Mouse (Mus musculus): ENCODE data around the gene Nxpe3. TPM values are rescaled to one million over a fixed set of nuclear protein-coding genes. Genes with fewer than 3 reads are reported as not detected.

Nxpe3 gene
- polyA plus RNA-seq, 1 experiment from 2014 or later: 0.85 TPM

DNA sequence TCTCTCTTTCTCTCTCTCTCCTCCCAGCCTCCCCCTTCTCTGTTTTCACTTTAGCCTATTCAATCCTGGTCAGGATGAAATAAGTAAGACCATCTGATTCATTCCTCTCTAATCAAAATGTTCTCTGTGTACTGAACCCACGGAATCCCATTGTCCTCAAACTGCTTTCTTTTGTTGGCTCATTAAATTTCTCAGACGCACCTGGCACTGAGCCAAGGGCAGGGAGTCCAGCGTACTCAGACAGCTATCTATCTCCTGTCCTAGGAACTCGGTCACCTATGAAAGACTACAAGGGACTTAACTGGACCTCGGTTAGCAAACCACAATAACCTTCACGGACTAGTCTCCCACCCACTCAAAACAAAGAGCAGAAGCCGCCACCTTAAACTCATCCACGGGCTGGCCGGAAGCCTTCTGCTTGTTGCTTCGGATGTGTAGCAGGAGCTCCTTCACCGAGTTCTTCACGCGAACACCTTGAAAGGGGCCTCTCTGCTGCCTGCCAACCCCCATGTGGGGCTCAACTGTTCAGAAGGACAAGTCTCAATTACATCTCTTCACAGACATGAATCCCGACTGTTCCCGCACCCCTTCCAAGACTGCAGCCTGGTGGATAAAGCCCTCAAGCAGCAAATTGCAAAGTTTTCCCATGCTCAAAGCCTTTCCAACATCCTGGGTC lies 75.8 kb downstream of the Nxpe3 start:
- peak overlapping the region; percentile 60 for H3K9ac ChIP-seq (ENCODE audit: low read length)
- H3K4me3 ChIP-seq (replicated peaks; ENCODE audit: low read length): peak overlapping the region; percentile 84
- peaks cover 34% of the 10 kb centered on the region for H3K36me3 ChIP-seq (ENCODE audit: control insufficient read depth, insufficient read depth, low read length)
- no peaks in the 10 kb centered on the region for H3K27me3 ChIP-seq (ENCODE audit: control insufficient read depth, insufficient read depth, low read length)
- WGBS: 30% methylated on average over 15 of the region's 15 CpGs
- no peaks in the 10 kb centered on the region for H3K9me3 ChIP-seq (replicated peaks; ENCODE audit: control insufficient read depth, low read length)
- H3K4me1 ChIP-seq (ENCODE audit: control insufficient read depth, insufficient read depth, low read length): peaks cover 18% of the 10 kb centered on the region
- no peak for ATAC-seq (ENCODE audit: insufficient read depth, low FRiP score)
- H3K4me2 ChIP-seq (ENCODE audit: low read depth, low read length): peak overlapping the region; percentile 56
- peak overlapping the region; percentile 73 for H3K27ac ChIP-seq (ENCODE audit: low read length)

GRCm38 (mm10) chr16:55817717-55818515 lies 77.2 kb downstream of the Nxpe3 start:
- peak overlapping the region; percentile 14; the same call in 1 of the 2 replicates for H3K4me3 ChIP-seq (replicated peaks; ENCODE audit: low read length)
- H3K36me3 ChIP-seq (ENCODE audit: control insufficient read depth, insufficient read depth, low read length): peaks cover 44% of the 10 kb centered on the region
- WGBS: 90% methylated on average over 28 of the region's 28 CpGs
- H3K4me1 ChIP-seq (ENCODE audit: control insufficient read depth, insufficient read depth, low read length): peaks cover 8% of the 10 kb centered on the region
- peak overlapping the region; percentile 60 for H3K9ac ChIP-seq (ENCODE audit: low read length)
- ATAC-seq (ENCODE audit: insufficient read depth, low FRiP score): no peak
- no peaks in the 10 kb centered on the region for H3K27me3 ChIP-seq (ENCODE audit: control insufficient read depth, insufficient read depth, low read length)
- peak overlapping the region; percentile 56 for H3K4me2 ChIP-seq (ENCODE audit: low read depth, low read length)
- peak overlapping the region; percentile 56 for H3K27ac ChIP-seq (ENCODE audit: low read length)
- no peaks in the 10 kb centered on the region for H3K9me3 ChIP-seq (replicated peaks; ENCODE audit: control insufficient read depth, low read length)

DNA sequence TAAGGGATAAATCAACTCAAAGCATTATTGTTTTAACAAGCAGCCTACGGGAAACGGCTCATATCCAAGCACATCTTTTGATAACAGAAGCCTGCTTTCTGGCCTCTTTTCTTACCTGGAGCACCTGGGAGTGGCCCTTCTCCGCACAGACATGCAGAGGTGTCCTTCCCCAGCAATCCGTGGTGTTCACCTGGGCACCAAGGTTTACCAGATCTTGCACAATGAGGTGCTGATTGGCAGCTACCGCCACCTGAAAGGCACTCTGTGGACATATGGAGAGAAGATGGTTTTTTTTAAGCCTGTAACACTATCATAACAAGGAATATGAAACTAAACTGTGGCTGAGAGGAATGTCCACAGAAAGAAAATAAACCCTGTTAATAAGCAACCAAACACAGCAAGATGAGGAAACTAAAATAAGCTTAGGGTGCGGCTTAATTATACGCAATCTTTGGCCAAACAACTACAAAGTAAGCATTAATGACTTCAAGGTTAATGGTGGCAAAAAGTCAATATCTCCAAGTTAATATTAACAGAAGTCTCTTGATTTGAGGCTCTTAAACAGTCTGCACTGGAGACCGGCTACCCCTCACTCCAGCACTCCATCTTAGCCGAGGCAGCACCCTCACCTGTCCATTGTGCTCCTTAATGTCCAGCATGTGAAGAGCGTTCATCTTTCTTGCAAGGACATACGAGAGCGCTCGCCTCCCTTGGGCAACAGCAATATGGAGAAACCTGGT lies 78.7 kb downstream of the Nxpe3 start:
- H3K4me1 ChIP-seq (ENCODE audit: control insufficient read depth, insufficient read depth, low read length): peaks cover 7% of the 10 kb centered on the region; the same call in 1 of the 2 replicates
- H3K9me3 ChIP-seq (replicated peaks; ENCODE audit: control insufficient read depth, low read length): no peaks in the 10 kb centered on the region
- no peak overlapping the region for H3K9ac ChIP-seq (ENCODE audit: low read length)
- H3K4me3 ChIP-seq (replicated peaks; ENCODE audit: low read length): no peak overlapping the region
- WGBS: 66% methylated on average over 13 of the region's 13 CpGs
- peak overlapping the region; percentile 80 for H3K27ac ChIP-seq (ENCODE audit: low read length)
- H3K4me2 ChIP-seq (ENCODE audit: low read depth, low read length): peak overlapping the region; percentile 42
- peak; percentile 85 for ATAC-seq (ENCODE audit: insufficient read depth, low FRiP score)
- peaks cover 49% of the 10 kb centered on the region for H3K36me3 ChIP-seq (ENCODE audit: control insufficient read depth, insufficient read depth, low read length)
- no peaks in the 10 kb centered on the region for H3K27me3 ChIP-seq (ENCODE audit: control insufficient read depth, insufficient read depth, low read length)

- 82% methylated on average over 14 of the region's 14 CpGs for WGBS
- Histone ChIP-seq H3K9ac (ENCODE audit: low read length) (no peak overlapping the region), H3K27me3 (ENCODE audit: control insufficient read depth, insufficient read depth, low read length) (no peaks in the 10 kb centered on the region), H3K4me3 (replicated peaks; ENCODE audit: low read length) (no peak overlapping the region), H3K27ac (ENCODE audit: low read length) (peak overlapping the region; percentile 80), H3K4me2 (ENCODE audit: low read depth, low read length) (peak overlapping the region; percentile 12; the same call in 1 of the 2 replicates), H3K9me3 (replicated peaks; ENCODE audit: control insufficient read depth, low read length) (no peaks in the 10 kb centered on the region), H3K4me1 (ENCODE audit: control insufficient read depth, insufficient read depth, low read length) (peaks cover 7% of the 10 kb centered on the region; the same call in 1 of the 2 replicates), H3K36me3 (ENCODE audit: control insufficient read depth, insufficient read depth, low read length) (peaks cover 49% of the 10 kb centered on the region)
- ATAC-seq (ENCODE audit: insufficient read depth, low FRiP score): no peak
Measured at GRCm38 (mm10) chr16:55815466-55815865, 79.6 kb downstream of the Nxpe3 start.

- Histone ChIP-seq H3K27ac (ENCODE audit: low read length) (no peak overlapping the region), H3K9me3 (replicated peaks; ENCODE audit: control insufficient read depth, low read length) (no peaks in the 10 kb centered on the region), H3K36me3 (ENCODE audit: control insufficient read depth, insufficient read depth, low read length) (peaks cover 49% of the 10 kb centered on the region), H3K27me3 (ENCODE audit: control insufficient read depth, insufficient read depth, low read length) (no peaks in the 10 kb centered on the region), H3K4me1 (ENCODE audit: control insufficient read depth, insufficient read depth, low read length) (peaks cover 7% of the 10 kb centered on the region; the same call in 1 of the 2 replicates), H3K4me3 (replicated peaks; ENCODE audit: low read length) (no peak overlapping the region), H3K9ac (ENCODE audit: low read length) (no peak overlapping the region), H3K4me2 (ENCODE audit: low read depth, low read length) (no peak overlapping the region)
- no peak for ATAC-seq (ENCODE audit: insufficient read depth, low FRiP score)
- WGBS: 93% methylated on average over 6 of the region's 6 CpGs
Measured at GRCm38 (mm10) chr16:55814686-55815085, 80.4 kb downstream of the Nxpe3 start.

- 87% methylated on average over 15 of the region's 15 CpGs for WGBS
- H3K27ac ChIP-seq (ENCODE audit: low read length): no peak overlapping the region
- H3K36me3 ChIP-seq (ENCODE audit: control insufficient read depth, insufficient read depth, low read length): peaks cover 49% of the 10 kb centered on the region
- no peak overlapping the region for H3K4me3 ChIP-seq (replicated peaks; ENCODE audit: low read length)
- H3K4me2 ChIP-seq (ENCODE audit: low read depth, low read length): no peak overlapping the region
- ATAC-seq (ENCODE audit: insufficient read depth, low FRiP score): no peak
- no peaks in the 10 kb centered on the region for H3K27me3 ChIP-seq (ENCODE audit: control insufficient read depth, insufficient read depth, low read length)
- no peak overlapping the region for H3K9ac ChIP-seq (ENCODE audit: low read length)
- peaks cover 7% of the 10 kb centered on the region; the same call in 1 of the 2 replicates for H3K4me1 ChIP-seq (ENCODE audit: control insufficient read depth, insufficient read depth, low read length)
- no peaks in the 10 kb centered on the region for H3K9me3 ChIP-seq (replicated peaks; ENCODE audit: control insufficient read depth, low read length)
Measured at GRCm38 (mm10) chr16:55813916-55814315, 81.2 kb downstream of the Nxpe3 start.

- no peaks in the 10 kb centered on the region for H3K27me3 ChIP-seq (ENCODE audit: control insufficient read depth, insufficient read depth, low read length)
- peaks cover 39% of the 10 kb centered on the region for H3K36me3 ChIP-seq (ENCODE audit: control insufficient read depth, insufficient read depth, low read length)
- H3K9ac ChIP-seq (ENCODE audit: low read length): no peak overlapping the region
- 76% methylated on average over 6 of the region's 6 CpGs for WGBS
- ATAC-seq (ENCODE audit: insufficient read depth, low FRiP score): no peak
- H3K4me1 ChIP-seq (ENCODE audit: control insufficient read depth, insufficient read depth, low read length): 0 out of 2 replicates have a peak, but pooled peaks cover 4% of the 10 kb centered on the region
- no peak overlapping the region for H3K4me2 ChIP-seq (ENCODE audit: low read depth, low read length)
- no peaks in the 10 kb centered on the region for H3K9me3 ChIP-seq (replicated peaks; ENCODE audit: control insufficient read depth, low read length)
- H3K27ac ChIP-seq (ENCODE audit: low read length): no peak overlapping the region
- no peak overlapping the region for H3K4me3 ChIP-seq (replicated peaks; ENCODE audit: low read length)
Measured at GRCm38 (mm10) chr16:55811792-55812191, 83.3 kb downstream of the Nxpe3 start.

DNA sequence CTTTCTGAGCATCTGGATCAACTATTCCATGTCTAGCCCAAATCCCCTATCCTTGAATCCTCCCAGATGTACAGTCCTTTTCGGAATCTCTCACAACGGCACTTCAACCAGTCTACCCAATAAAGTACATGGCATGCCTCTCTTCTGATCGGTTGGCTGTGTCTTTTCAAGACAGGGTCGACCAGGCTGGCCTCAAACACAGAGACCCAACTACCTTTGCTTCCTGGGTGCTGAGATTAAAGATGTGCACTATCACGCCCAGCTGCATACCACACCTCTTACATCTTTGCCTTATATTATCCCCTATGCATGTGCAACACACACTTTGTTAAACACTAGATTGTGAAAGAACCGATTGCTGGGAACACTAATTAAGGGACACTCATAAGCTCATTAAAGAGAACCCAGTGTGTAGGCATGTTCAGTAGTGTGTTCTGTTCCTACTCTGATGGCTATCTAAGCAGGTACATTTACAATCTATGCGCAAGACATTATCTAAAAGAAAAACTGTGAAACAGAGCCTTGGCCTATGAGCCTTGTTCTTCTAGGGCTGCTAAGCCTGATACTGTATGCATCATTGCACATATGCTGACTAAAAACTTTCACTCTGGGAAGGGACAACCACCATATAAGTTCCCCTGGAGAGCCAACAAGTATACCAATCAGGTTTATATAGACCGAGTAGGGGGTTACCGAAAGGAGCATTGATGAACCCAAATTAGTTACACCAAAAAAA lies 85.1 kb downstream of the Nxpe3 start:
- Histone ChIP-seq H3K4me1 (ENCODE audit: control insufficient read depth, insufficient read depth, low read length) (no peaks in the 10 kb centered on the region), H3K9me3 (replicated peaks; ENCODE audit: control insufficient read depth, low read length) (no peaks in the 10 kb centered on the region), H3K36me3 (ENCODE audit: control insufficient read depth, insufficient read depth, low read length) (peaks cover 21% of the 10 kb centered on the region), H3K9ac (ENCODE audit: low read length) (no peak overlapping the region), H3K4me2 (ENCODE audit: low read depth, low read length) (no peak overlapping the region), H3K4me3 (replicated peaks; ENCODE audit: low read length) (no peak overlapping the region), H3K27me3 (ENCODE audit: control insufficient read depth, insufficient read depth, low read length) (no peaks in the 10 kb centered on the region), H3K27ac (ENCODE audit: low read length) (no peak overlapping the region)
- 95% methylated on average over 9 of the region's 9 CpGs for WGBS
- ATAC-seq (ENCODE audit: insufficient read depth, low FRiP score): no peak

Data from stomach, embryonic 16.5 days (tissue).